Mouse (Mus musculus): Measurements from ENCODE around the gene Ppp1r9a. TPM values are rescaled to one million over a fixed set of nuclear protein-coding genes. Genes with fewer than 3 reads are reported as not detected.
"Not testable (repeated sequence)": the region's sequence is repeated elsewhere in the genome, so short reads cannot be mapped to it uniquely, and the experiment has no call there.

The Ppp1r9a gene
- total and polyA plus RNA-seq, 2 experiments from 2014 or later: 39.1 to 85.5 TPM

- 84% methylated on average over 6 of the region's 6 CpGs for WGBS
- H3K4me1 ChIP-seq (ENCODE audit: insufficient read depth): peaks cover 5% of the 10 kb centered on the region; the same call in 1 of the 2 replicates
- DNase-seq: no peak
- no peak overlapping the region for H3K9ac ChIP-seq
- H3K27me3 ChIP-seq (ENCODE audit: insufficient read depth, low read length): no peaks in the 10 kb centered on the region
- no peak for TF ChIP-seq CTCF (IDR thresholded peaks at IDR 0.05; ENCODE audit: low read depth)
- no peaks in the 10 kb centered on the region for H3K36me3 ChIP-seq (ENCODE audit: insufficient read depth)
- H3K4me2 ChIP-seq (ENCODE audit: low read depth): no peak overlapping the region
- ATAC-seq: no peak
- no peak overlapping the region for H3K27ac ChIP-seq (ENCODE audit: low read depth, low read length)
- H3K4me3 ChIP-seq (ENCODE audit: low read depth, low read length): no peak overlapping the region
- H3K9me3 ChIP-seq (ENCODE audit: low read length): no peaks in the 10 kb centered on the region
These were observed 2.8 kb upstream of the Ppp1r9a start for GRCm38 (mm10) chr6:4899906-4900305.

GRCm38 (mm10) chr6:4903325-4904054, 773 bp downstream of the Ppp1r9a start:
- TF ChIP-seq CTCF (IDR thresholded peaks at IDR 0.05; ENCODE audit: low read depth): no peak
- H3K36me3 ChIP-seq (ENCODE audit: insufficient read depth): no peaks in the 10 kb centered on the region
- peak; percentile 80 for ATAC-seq

GRCm38 (mm10) chr6:4904055-4904450, 1.3 kb downstream of the Ppp1r9a start:
- Histone ChIP-seq H3K9me3 (ENCODE audit: low read length) (no peaks in the 10 kb centered on the region), H3K27ac (ENCODE audit: low read depth, low read length) (peak overlapping the region; percentile 93), H3K4me1 (ENCODE audit: insufficient read depth) (peaks cover 10% of the 10 kb centered on the region; the same call in 1 of the 2 replicates), H3K4me3 (ENCODE audit: low read depth, low read length) (peak overlapping the region; percentile 66), H3K9ac (peak overlapping the region; percentile 98), H3K36me3 (ENCODE audit: insufficient read depth) (no peaks in the 10 kb centered on the region), H3K4me2 (ENCODE audit: low read depth) (peak overlapping the region; percentile 75), H3K27me3 (ENCODE audit: insufficient read depth, low read length) (no peaks in the 10 kb centered on the region)
- ATAC-seq: peak; percentile 18
- peak; percentile 64 for DNase-seq
- 2% methylated on average over 9 of the region's 9 CpGs for WGBS
- no peak for TF ChIP-seq CTCF (IDR thresholded peaks at IDR 0.05; ENCODE audit: low read depth)

More at GRCm38 (mm10) chr6:4903325-4904054, 773 bp downstream of the Ppp1r9a start:
- peak overlapping the region; percentile 75 for H3K4me2 ChIP-seq (ENCODE audit: low read depth)
- H3K9ac ChIP-seq: peak overlapping the region; percentile 98
- H3K27ac ChIP-seq (ENCODE audit: low read depth, low read length): peak overlapping the region; percentile 93
- H3K4me3 ChIP-seq (ENCODE audit: low read depth, low read length): peak overlapping the region; percentile 66
- peaks cover 5% of the 10 kb centered on the region; the same call in 1 of the 2 replicates for H3K4me1 ChIP-seq (ENCODE audit: insufficient read depth)
- H3K9me3 ChIP-seq (ENCODE audit: low read length): no peaks in the 10 kb centered on the region
- H3K27me3 ChIP-seq (ENCODE audit: insufficient read depth, low read length): no peaks in the 10 kb centered on the region
- DNase-seq: peak; percentile 72
- 1% methylated on average over 54 of the region's 77 CpGs for WGBS

GRCm38 (mm10) chr6:4910042-4910634, 7.4 kb downstream of the Ppp1r9a start:
- Histone ChIP-seq H3K9ac (no peak overlapping the region), H3K4me2 (ENCODE audit: low read depth) (no peak overlapping the region), H3K27ac (ENCODE audit: low read depth, low read length) (no peak overlapping the region), H3K4me1 (ENCODE audit: insufficient read depth) (0 out of 2 replicates have a peak, but pooled peaks cover 6% of the 10 kb centered on the region), H3K4me3 (ENCODE audit: low read depth, low read length) (no peak overlapping the region), H3K27me3 (ENCODE audit: insufficient read depth, low read length) (no peaks in the 10 kb centered on the region), H3K36me3 (ENCODE audit: insufficient read depth) (no peaks in the 10 kb centered on the region), H3K9me3 (ENCODE audit: low read length) (no peaks in the 10 kb centered on the region)
- DNase-seq: no peak
- 44% methylated on average over 10 of the region's 10 CpGs for WGBS
- TF ChIP-seq CTCF (IDR thresholded peaks at IDR 0.05; ENCODE audit: low read depth): no peak
- no peak for ATAC-seq

- DNase-seq: no peak
- WGBS: 89% methylated on average over 5 of the region's 5 CpGs
These were observed 15.8 kb downstream of the Ppp1r9a start for GRCm38 (mm10) chr6:4918470-4918869.

GRCm38 (mm10) chr6:4923791-4924190, 21.1 kb downstream of the Ppp1r9a start:
- not testable (repeated sequence) for ATAC-seq; DNase-seq; H3K9ac ChIP-seq; H3K27me3 ChIP-seq (ENCODE audit: insufficient read depth, low read length); H3K4me2 ChIP-seq (ENCODE audit: low read depth); H3K27ac ChIP-seq (ENCODE audit: low read depth, low read length); H3K4me1 ChIP-seq (ENCODE audit: insufficient read depth); H3K4me3 ChIP-seq (ENCODE audit: low read depth, low read length); H3K36me3 ChIP-seq (ENCODE audit: insufficient read depth); H3K9me3 ChIP-seq (ENCODE audit: low read length)

More at GRCm38 (mm10) chr6:4918470-4918869, 15.8 kb downstream of the Ppp1r9a start:
- TF ChIP-seq CTCF (IDR thresholded peaks at IDR 0.05; ENCODE audit: low read depth): no peak
- no peak overlapping the region for H3K9ac ChIP-seq
- no peaks in the 10 kb centered on the region for H3K9me3 ChIP-seq (ENCODE audit: low read length)
- no peaks in the 10 kb centered on the region for H3K4me1 ChIP-seq (ENCODE audit: insufficient read depth)
- no peaks in the 10 kb centered on the region for H3K27me3 ChIP-seq (ENCODE audit: insufficient read depth, low read length)
- ATAC-seq: no peak
- no peak overlapping the region for H3K27ac ChIP-seq (ENCODE audit: low read depth, low read length)
- H3K4me2 ChIP-seq (ENCODE audit: low read depth): no peak overlapping the region
- H3K36me3 ChIP-seq (ENCODE audit: insufficient read depth): 0 out of 2 replicates have a peak, but pooled peaks cover 7% of the 10 kb centered on the region
- H3K4me3 ChIP-seq (ENCODE audit: low read depth, low read length): no peak overlapping the region

All from forebrain, postnatal 0 days (tissue).